Mouse (Mus musculus): ENCODE measurements around the gene Cd274. TPM values are rescaled to one million over a fixed set of nuclear protein-coding genes. Genes with fewer than 3 reads are reported as not detected.

The Cd274 gene
- polyA plus RNA-seq, 1 experiment from 2014 or later: 0.04 TPM

GRCm38 (mm10) chr19:29383368-29383767 lies 16.1 kb downstream of the Cd274 start:
- Histone ChIP-seq H3K4me3 (no peak overlapping the region), H3K4me2 (replicated peaks) (no peak overlapping the region), H3K27ac (no peak overlapping the region), H3K9me3 (no peaks in the 10 kb centered on the region), H3K27me3 (no peaks in the 10 kb centered on the region), H3K9ac (no peak overlapping the region), H3K36me3 (no peaks in the 10 kb centered on the region), H3K4me1 (no peaks in the 10 kb centered on the region)
- 91% methylated on average over 5 of the region's 5 CpGs for WGBS
- no peak for ATAC-seq (ENCODE audit: low FRiP score, low read depth)

DNA sequence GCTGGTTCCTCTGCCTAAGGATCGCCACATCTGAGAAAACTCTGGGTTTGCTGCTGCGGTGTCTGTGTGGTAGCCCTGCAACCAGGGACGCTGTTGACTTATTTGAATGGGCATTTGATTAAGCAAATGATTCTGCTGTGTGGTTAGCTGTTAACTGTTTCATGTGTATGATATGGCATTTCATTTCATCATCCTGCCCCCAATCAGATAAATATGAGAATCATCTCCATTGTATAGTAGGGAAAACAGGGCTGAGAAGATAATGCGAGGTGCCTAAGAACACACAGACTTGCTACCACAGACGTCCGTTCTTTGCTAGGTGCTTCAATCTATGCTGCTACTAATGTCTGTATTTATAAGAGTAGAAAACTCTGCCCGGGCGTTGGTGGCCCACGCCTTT lies 17.2 kb downstream of the Cd274 start:
- Histone ChIP-seq H3K9ac (no peak overlapping the region), H3K27me3 (no peaks in the 10 kb centered on the region), H3K9me3 (no peaks in the 10 kb centered on the region), H3K4me1 (no peaks in the 10 kb centered on the region), H3K27ac (no peak overlapping the region), H3K4me2 (replicated peaks) (no peak overlapping the region), H3K36me3 (no peaks in the 10 kb centered on the region), H3K4me3 (no peak overlapping the region)
- ATAC-seq (ENCODE audit: low FRiP score, low read depth): no peak
- 89% methylated on average over 9 of the region's 9 CpGs for whole genome bisulfite sequencing

GRCm38 (mm10) chr19:29384994-29385393 lies 17.7 kb downstream of the Cd274 start:
- Histone ChIP-seq H3K9ac (no peak overlapping the region), H3K4me3 (no peak overlapping the region), H3K27me3 (no peaks in the 10 kb centered on the region), H3K4me1 (no peaks in the 10 kb centered on the region), H3K9me3 (no peaks in the 10 kb centered on the region), H3K4me2 (replicated peaks) (no peak overlapping the region), H3K27ac (no peak overlapping the region), H3K36me3 (no peaks in the 10 kb centered on the region)
- WGBS: 84% methylated on average over 6 of the region's 6 CpGs
- no peak for ATAC-seq (ENCODE audit: low FRiP score, low read depth)

GRCm38 (mm10) chr19:29385822-29386221 lies 18.6 kb downstream of the Cd274 start:
- Histone ChIP-seq H3K4me3 (no peak overlapping the region), H3K27me3 (no peaks in the 10 kb centered on the region), H3K4me2 (replicated peaks) (no peak overlapping the region), H3K4me1 (no peaks in the 10 kb centered on the region), H3K9ac (no peak overlapping the region), H3K9me3 (no peaks in the 10 kb centered on the region), H3K36me3 (no peaks in the 10 kb centered on the region), H3K27ac (no peak overlapping the region)
- WGBS: 84% methylated on average over 4 of the region's 4 CpGs
- ATAC-seq (ENCODE audit: low FRiP score, low read depth): no peak

- Histone ChIP-seq H3K36me3 (no peaks in the 10 kb centered on the region), H3K4me2 (replicated peaks) (no peak overlapping the region), H3K27me3 (no peaks in the 10 kb centered on the region), H3K4me1 (no peaks in the 10 kb centered on the region), H3K9me3 (no peaks in the 10 kb centered on the region), H3K9ac (no peak overlapping the region), H3K27ac (no peak overlapping the region), H3K4me3 (no peak overlapping the region)
- WGBS: 80% methylated on average over 1 of the region's 1 CpGs
- ATAC-seq (ENCODE audit: low FRiP score, low read depth): no peak
Observed at GRCm38 (mm10) chr19:29388818-29389217, 21.6 kb downstream of the Cd274 start.

DNA sequence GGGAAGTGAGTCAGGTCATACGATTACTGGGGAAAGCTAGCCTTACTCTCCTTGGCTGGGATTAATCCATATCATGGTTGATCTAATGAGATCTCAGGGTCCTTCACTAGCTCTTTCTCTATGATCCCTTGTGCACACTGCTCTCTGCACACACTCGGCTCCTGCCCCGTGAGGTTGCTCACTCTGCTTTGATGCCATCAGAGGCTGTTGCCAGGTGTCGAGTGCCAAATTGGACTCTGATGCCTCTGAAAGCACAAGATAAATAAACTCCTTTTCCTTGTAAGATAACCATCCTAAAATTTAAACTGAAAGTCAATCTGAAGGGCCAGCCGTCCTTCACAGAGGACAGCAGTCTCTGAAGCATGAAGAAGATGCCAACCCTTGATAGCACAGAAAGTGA lies 23.2 kb downstream of the Cd274 start:
- no peak for ATAC-seq (ENCODE audit: low FRiP score, low read depth)
- WGBS: 82% methylated on average over 5 of the region's 5 CpGs
- H3K4me3 ChIP-seq: no peak overlapping the region
- H3K36me3 ChIP-seq: no peaks in the 10 kb centered on the region
- H3K9me3 ChIP-seq: no peaks in the 10 kb centered on the region
- H3K27me3 ChIP-seq: no peaks in the 10 kb centered on the region
- no peak overlapping the region for H3K4me2 ChIP-seq (replicated peaks)
- H3K4me1 ChIP-seq: no peaks in the 10 kb centered on the region
- no peak overlapping the region for H3K9ac ChIP-seq
- H3K27ac ChIP-seq: no peak overlapping the region

DNA sequence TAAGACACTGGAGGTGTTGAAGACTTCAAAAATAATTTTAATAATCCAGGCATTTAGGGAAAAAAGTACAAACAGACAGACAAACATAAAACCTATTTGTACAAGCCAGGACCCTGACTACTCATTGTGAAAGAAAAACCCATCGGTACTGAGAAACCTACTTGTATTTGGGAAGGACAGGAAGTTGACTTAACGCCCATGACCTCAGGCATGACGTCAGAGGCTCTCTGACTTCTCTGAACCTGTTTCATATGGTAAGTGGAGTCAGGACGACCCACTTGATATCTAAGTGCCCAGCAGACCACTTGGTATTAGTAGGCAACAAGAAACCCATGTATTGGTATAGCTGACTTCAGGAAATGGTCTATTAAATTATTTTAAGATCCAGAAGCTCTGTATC lies 24.0 kb downstream of the Cd274 start:
- 71% methylated on average over 4 of the region's 4 CpGs for WGBS
- ATAC-seq (ENCODE audit: low FRiP score, low read depth): no peak

GRCm38 (mm10) chr19:29393333-29393732 lies 26.1 kb downstream of the Cd274 start:
- no peaks in the 10 kb centered on the region for H3K36me3 ChIP-seq
- H3K4me1 ChIP-seq: no peaks in the 10 kb centered on the region
- 90% methylated on average over 9 of the region's 9 CpGs for WGBS
- no peak for ATAC-seq (ENCODE audit: low FRiP score, low read depth)
- H3K4me2 ChIP-seq (replicated peaks): no peak overlapping the region
- H3K4me3 ChIP-seq: no peak overlapping the region
- no peak overlapping the region for H3K9ac ChIP-seq
- 0 out of 2 replicates have a peak, but pooled peaks cover 5% of the 10 kb centered on the region for H3K9me3 ChIP-seq
- H3K27ac ChIP-seq: no peak overlapping the region
- H3K27me3 ChIP-seq: no peaks in the 10 kb centered on the region

More for the DNA sequence above, 24.0 kb downstream of the Cd274 start:
- Histone ChIP-seq H3K9ac (no peak overlapping the region), H3K27ac (no peak overlapping the region), H3K9me3 (no peaks in the 10 kb centered on the region), H3K4me1 (no peaks in the 10 kb centered on the region), H3K4me3 (no peak overlapping the region), H3K4me2 (replicated peaks) (no peak overlapping the region), H3K27me3 (no peaks in the 10 kb centered on the region), H3K36me3 (no peaks in the 10 kb centered on the region)

DNA sequence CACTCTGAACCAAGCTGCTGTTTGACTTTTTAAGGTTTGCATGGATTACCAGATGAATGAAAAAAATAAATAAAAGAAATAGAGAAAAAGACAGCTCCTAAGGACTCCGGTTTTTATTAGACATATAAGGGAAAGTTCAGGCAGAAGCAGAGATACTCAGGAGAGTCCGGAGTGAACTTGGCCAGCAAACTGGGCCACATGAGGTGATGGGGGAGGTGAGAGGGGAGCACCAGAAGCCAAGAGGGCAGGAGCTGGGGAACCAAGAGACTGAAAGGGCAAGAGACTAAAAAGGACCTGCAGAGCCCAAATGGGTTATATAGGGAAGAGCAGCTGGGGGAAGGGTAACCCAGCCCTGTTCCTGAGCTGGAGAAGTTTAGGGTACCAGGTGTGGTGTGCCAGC lies 27.5 kb downstream of the Cd274 start:
- Histone ChIP-seq H3K9me3 (peaks cover 11% of the 10 kb centered on the region; the same call in 1 of the 2 replicates), H3K4me1 (no peaks in the 10 kb centered on the region), H3K27ac (no peak overlapping the region), H3K4me3 (no peak overlapping the region), H3K4me2 (replicated peaks) (no peak overlapping the region), H3K9ac (no peak overlapping the region), H3K36me3 (no peaks in the 10 kb centered on the region), H3K27me3 (no peaks in the 10 kb centered on the region)
- ATAC-seq (ENCODE audit: low FRiP score, low read depth): no peak
- WGBS: 94% methylated on average over 2 of the region's 2 CpGs

- H3K9me3 ChIP-seq: peaks cover 11% of the 10 kb centered on the region; the same call in 1 of the 2 replicates
- no peaks in the 10 kb centered on the region for H3K36me3 ChIP-seq
- no peak overlapping the region for H3K4me2 ChIP-seq (replicated peaks)
- no peak overlapping the region for H3K27ac ChIP-seq
- ATAC-seq (ENCODE audit: low FRiP score, low read depth): no peak
- 75% methylated on average over 1 of the region's 1 CpGs for WGBS
- no peak overlapping the region for H3K4me3 ChIP-seq
- H3K9ac ChIP-seq: no peak overlapping the region
- H3K4me1 ChIP-seq: no peaks in the 10 kb centered on the region
- no peaks in the 10 kb centered on the region for H3K27me3 ChIP-seq
Observed at GRCm38 (mm10) chr19:29396353-29396752, 29.1 kb downstream of the Cd274 start.

- WGBS: 81% methylated on average over 4 of the region's 4 CpGs
- Histone ChIP-seq H3K4me3 (no peak overlapping the region), H3K27me3 (no peaks in the 10 kb centered on the region), H3K4me1 (peaks cover 8% of the 10 kb centered on the region), H3K27ac (no peak overlapping the region), H3K9ac (no peak overlapping the region), H3K36me3 (no peaks in the 10 kb centered on the region), H3K4me2 (replicated peaks) (no peak overlapping the region), H3K9me3 (peaks cover 11% of the 10 kb centered on the region; the same call in 1 of the 2 replicates)
- no peak for ATAC-seq (ENCODE audit: low FRiP score, low read depth)
Observed at GRCm38 (mm10) chr19:29399786-29400185, 32.5 kb downstream of the Cd274 start.

DNA sequence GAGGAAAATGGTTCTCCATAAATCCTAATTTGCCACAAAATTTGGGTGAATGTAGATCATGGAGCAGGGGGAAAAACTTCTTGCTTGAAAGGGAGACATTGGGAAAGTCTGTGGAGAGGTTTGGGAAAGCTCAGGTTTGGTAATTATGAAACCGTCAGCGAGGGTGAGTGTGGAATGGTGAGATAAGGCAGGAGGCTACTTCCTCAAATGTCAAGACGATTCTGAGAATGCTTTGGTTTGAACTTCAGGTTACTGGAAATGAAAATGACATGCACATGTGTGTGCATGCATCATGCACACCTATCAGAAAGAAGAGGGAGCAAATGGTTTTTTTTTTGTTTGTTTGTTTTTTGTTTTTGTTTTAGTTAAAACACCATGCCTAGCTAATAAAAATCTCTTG lies 33.2 kb downstream of the Cd274 start:
- Histone ChIP-seq H3K27ac (no peak overlapping the region), H3K36me3 (no peaks in the 10 kb centered on the region), H3K4me3 (no peak overlapping the region), H3K9ac (no peak overlapping the region), H3K4me2 (replicated peaks) (no peak overlapping the region), H3K9me3 (peaks cover 11% of the 10 kb centered on the region; the same call in 1 of the 2 replicates), H3K27me3 (no peaks in the 10 kb centered on the region), H3K4me1 (peaks cover 11% of the 10 kb centered on the region)
- WGBS: 81% methylated on average over 3 of the region's 3 CpGs
- ATAC-seq (ENCODE audit: low FRiP score, low read depth): no peak

GRCm38 (mm10) chr19:29402621-29403020 lies 35.4 kb downstream of the Cd274 start:
- H3K27ac ChIP-seq: no peak overlapping the region
- no peaks in the 10 kb centered on the region for H3K36me3 ChIP-seq
- H3K27me3 ChIP-seq: no peaks in the 10 kb centered on the region
- no peak overlapping the region for H3K4me2 ChIP-seq (replicated peaks)
- H3K9me3 ChIP-seq: peaks cover 11% of the 10 kb centered on the region; the same call in 1 of the 2 replicates
- no peak for ATAC-seq (ENCODE audit: low FRiP score, low read depth)
- peaks cover 20% of the 10 kb centered on the region for H3K4me1 ChIP-seq
- 90% methylated on average over 4 of the region's 4 CpGs for WGBS
- H3K9ac ChIP-seq: no peak overlapping the region
- H3K4me3 ChIP-seq: no peak overlapping the region
